Mouse (Mus musculus): ENCODE measurements around the gene Rcn2. TPM values are rescaled to one million over a fixed set of nuclear protein-coding genes. Genes with fewer than 3 reads are reported as not detected.

Rcn2 gene
- polyA plus RNA-seq, 1 experiment = 47.3 TPM

DNA sequence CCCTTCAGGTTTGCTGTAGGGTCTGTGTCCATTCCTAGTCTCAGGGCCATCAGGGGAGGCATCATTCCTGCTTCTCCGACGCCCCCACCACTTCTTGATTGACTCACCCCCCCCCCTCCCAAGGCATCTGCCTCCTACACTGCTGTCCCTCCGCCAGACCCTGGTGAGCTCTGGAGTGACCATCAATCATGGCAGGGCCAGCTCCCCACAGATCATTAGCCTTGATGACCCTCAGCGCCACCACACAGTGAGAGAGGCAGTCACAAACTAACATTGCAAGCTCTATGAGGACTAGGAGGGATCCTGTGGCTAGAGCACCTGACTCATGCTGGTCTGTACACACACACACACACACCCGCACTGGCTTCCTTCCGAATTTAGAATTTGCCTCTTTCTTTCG, 63.3 kb downstream of the Rcn2 start:
- no peak overlapping the region for H3K4me3 ChIP-seq (ENCODE audit: control insufficient read depth, insufficient read depth, low read length)
- no peaks in the 10 kb centered on the region; the same call in 1 of the 2 replicates for H3K36me3 ChIP-seq (ENCODE audit: control insufficient read depth, insufficient read depth, low read length)
- peaks cover 47% of the 10 kb centered on the region for H3K4me1 ChIP-seq (replicated peaks; ENCODE audit: control insufficient read depth, insufficient read depth, low read length)
- WGBS = 51% methylated on average over 7 of the region's 7 CpGs
- H3K27me3 ChIP-seq (ENCODE audit: control insufficient read depth, insufficient read depth, low read length) = no peaks in the 10 kb centered on the region
- H3K27ac ChIP-seq (ENCODE audit: control insufficient read depth, insufficient read depth, low read length) = no peak overlapping the region
- DNase-seq = no peak
- TF ChIP-seq CTCF (IDR thresholded peaks at IDR 0.05; ENCODE audit: borderline replicate concordance, control insufficient read depth, extremely low read depth, insufficient read depth, low read length, poor library complexity) (no peak), POLR2A (IDR thresholded peaks at IDR 0.05; ENCODE audit: control insufficient read depth, extremely low read depth, insufficient read depth, low read length, poor library complexity) (no peak)

DNA sequence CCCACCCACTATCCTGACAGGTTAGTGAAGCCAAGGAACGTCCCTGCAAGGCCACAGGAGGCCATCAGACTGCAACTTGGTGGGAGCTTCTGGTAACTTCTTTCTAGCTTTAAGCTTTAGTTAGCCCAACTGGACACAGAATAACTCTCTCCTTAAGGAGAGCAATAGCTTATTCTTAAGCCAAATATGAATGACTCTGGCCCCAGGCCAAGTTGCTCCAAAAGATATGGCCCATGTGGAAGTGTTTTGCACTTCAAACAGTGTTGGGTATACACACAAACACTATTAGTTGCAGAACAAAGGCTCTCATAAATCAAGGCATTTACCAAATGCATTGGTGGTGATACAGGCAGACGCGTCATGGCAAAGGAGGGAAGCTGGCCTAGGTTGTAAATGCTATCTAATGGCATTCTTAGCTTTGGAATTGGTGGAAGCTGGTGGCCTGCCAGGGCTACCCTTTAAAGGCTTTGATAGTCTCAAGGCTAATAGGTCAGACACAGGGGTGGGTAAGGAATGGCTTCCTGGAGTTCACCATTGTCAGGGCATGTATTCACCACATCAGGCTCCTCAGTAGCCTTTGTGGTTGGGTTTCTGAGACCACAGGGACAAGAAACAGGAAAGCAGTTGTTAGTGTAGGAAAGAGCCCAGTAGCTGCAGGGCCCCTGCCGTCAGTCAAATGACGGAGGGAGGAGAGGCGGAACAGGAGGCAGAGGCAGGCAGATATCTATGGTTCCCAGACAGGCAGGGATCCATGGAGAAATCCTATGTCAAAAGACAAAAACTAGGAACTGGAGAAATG, 64.8 kb downstream of the Rcn2 start:
- H3K4me1 ChIP-seq (replicated peaks; ENCODE audit: control insufficient read depth, insufficient read depth, low read length) = peaks cover 39% of the 10 kb centered on the region

DNA sequence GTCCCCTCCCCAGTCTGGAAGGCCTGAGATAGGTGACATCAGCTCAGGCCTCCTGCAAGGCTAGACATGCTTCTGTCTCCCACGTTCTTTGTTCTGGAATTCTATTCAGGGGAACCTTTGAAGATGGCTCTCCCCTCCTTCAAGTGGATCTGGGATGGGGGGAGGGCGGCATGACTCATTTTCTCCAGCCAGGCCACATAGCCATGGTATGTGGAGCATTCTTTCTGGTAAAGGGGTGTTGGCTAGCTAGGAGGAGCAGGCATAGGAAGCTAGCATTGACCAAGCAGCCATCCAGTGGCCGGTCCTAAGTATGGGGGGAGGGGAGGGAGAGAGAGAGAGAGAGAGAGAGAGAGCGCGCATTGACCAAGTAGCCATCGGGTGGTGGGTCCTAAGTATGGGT, 65.9 kb downstream of the Rcn2 start:
- 77% methylated on average over 6 of the region's 6 CpGs for WGBS
- Histone ChIP-seq H3K4me3 (ENCODE audit: control insufficient read depth, insufficient read depth, low read length) (no peak overlapping the region), H3K27me3 (ENCODE audit: control insufficient read depth, insufficient read depth, low read length) (no peaks in the 10 kb centered on the region), H3K36me3 (ENCODE audit: control insufficient read depth, insufficient read depth, low read length) (no peaks in the 10 kb centered on the region), H3K4me1 (replicated peaks; ENCODE audit: control insufficient read depth, insufficient read depth, low read length) (peaks cover 39% of the 10 kb centered on the region), H3K27ac (ENCODE audit: control insufficient read depth, insufficient read depth, low read length) (no peak overlapping the region)
- DNase-seq = no peak
- no peak for TF ChIP-seq POLR2A (IDR thresholded peaks at IDR 0.05; ENCODE audit: control insufficient read depth, extremely low read depth, insufficient read depth, low read length, poor library complexity)
- no peak for TF ChIP-seq CTCF (IDR thresholded peaks at IDR 0.05; ENCODE audit: borderline replicate concordance, control insufficient read depth, extremely low read depth, insufficient read depth, low read length, poor library complexity)

More for the DNA sequence above, 64.8 kb downstream of the Rcn2 start:
- Histone ChIP-seq H3K27ac (ENCODE audit: control insufficient read depth, insufficient read depth, low read length) (no peak overlapping the region), H3K27me3 (ENCODE audit: control insufficient read depth, insufficient read depth, low read length) (no peaks in the 10 kb centered on the region), H3K36me3 (ENCODE audit: control insufficient read depth, insufficient read depth, low read length) (no peaks in the 10 kb centered on the region; the same call in 1 of the 2 replicates), H3K4me3 (ENCODE audit: control insufficient read depth, insufficient read depth, low read length) (no peak overlapping the region)
- no peak for DNase-seq
- WGBS = 61% methylated on average over 6 of the region's 6 CpGs
- TF ChIP-seq POLR2A (IDR thresholded peaks at IDR 0.05; ENCODE audit: control insufficient read depth, extremely low read depth, insufficient read depth, low read length, poor library complexity) = no peak

DNA sequence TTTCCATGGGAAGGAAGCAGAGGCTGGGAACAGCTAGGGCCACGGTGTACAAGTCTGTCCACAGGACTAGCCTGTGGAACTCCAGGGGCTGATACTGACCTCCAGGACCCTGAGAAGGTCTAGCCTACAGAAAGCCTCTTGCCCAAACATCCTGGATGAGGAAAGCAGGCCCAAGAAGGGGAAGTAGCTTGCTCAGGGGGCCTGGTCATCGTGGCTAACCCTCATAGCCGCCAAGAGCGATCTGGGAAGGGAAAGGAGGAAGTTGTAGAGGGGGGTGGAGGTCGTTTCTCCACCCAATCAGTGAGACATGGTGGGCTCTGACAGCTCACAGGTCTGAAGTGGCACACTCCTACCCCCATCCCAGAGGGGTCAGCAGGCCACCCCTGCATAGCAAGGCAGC, 66.5 kb downstream of the Rcn2 start:
- Histone ChIP-seq H3K36me3 (ENCODE audit: control insufficient read depth, insufficient read depth, low read length) (no peaks in the 10 kb centered on the region), H3K27ac (ENCODE audit: control insufficient read depth, insufficient read depth, low read length) (no peak overlapping the region), H3K27me3 (ENCODE audit: control insufficient read depth, insufficient read depth, low read length) (no peaks in the 10 kb centered on the region), H3K4me1 (replicated peaks; ENCODE audit: control insufficient read depth, insufficient read depth, low read length) (peaks cover 33% of the 10 kb centered on the region), H3K4me3 (ENCODE audit: control insufficient read depth, insufficient read depth, low read length) (no peak overlapping the region)
- 52% methylated on average over 5 of the region's 5 CpGs for WGBS
- DNase-seq = no peak
- no peak for TF ChIP-seq CTCF (IDR thresholded peaks at IDR 0.05; ENCODE audit: borderline replicate concordance, control insufficient read depth, extremely low read depth, insufficient read depth, low read length, poor library complexity)
- TF ChIP-seq POLR2A (IDR thresholded peaks at IDR 0.05; ENCODE audit: control insufficient read depth, extremely low read depth, insufficient read depth, low read length, poor library complexity) = no peak

Other genes starting within 250 kb of the Rcn2 start
- 5.9 and 6.5 TPM in 2 replicates for gene Scaper, start 103.7 kb upstream of the Rcn2 start, polyA plus RNA-seq (2012; rRNA removed)
- not detected in 2 replicates for gene 4930563M21Rik, start 31.3 kb upstream of the Rcn2 start, polyA plus RNA-seq (2012; rRNA removed)
- 184 and 196 TPM in 2 replicates for gene Pstpip1, start 48.1 kb downstream of the Rcn2 start, polyA plus RNA-seq (2012; rRNA removed)
- gene Tspan3, start 123.6 kb downstream of the Rcn2 start, polyA plus RNA-seq (2012; rRNA removed) = 120 and 146 TPM in 2 replicates

All from thymus, adult 2 months (tissue).